Mouse (Mus musculus): ENCODE results near the gene St6galnac3. TPM values are rescaled to one million over a fixed set of nuclear protein-coding genes. Genes with fewer than 3 reads are reported as not detected.

Gene St6galnac3
- total RNA-seq, 1 experiment from 2014 or later: 6.8 TPM

DNA sequence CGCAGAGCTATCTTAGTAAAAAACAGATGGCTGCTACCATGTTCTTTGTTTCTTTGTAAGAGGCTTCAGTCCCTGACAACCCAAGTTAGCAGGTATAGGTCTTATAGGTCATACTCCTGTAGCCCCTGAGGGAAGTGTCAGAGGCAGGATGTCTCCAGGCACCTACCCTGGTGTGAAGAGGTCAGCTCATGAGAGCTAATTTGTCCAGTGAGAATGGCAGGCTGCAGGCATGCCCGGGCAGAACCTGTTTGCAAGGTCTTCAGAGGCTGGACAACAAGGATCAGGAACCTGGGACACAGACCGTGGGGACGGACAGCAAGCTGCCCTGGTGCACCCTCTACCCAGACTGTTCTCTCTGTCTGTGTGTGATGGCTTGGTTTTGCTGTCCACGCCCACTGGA is 482.4 kb downstream of the St6galnac3 start:
- no peak for ATAC-seq (ENCODE audit: extremely low read depth, insufficient number of reproducible peaks, low FRiP score, poor library complexity, severe bottlenecking)

DNA sequence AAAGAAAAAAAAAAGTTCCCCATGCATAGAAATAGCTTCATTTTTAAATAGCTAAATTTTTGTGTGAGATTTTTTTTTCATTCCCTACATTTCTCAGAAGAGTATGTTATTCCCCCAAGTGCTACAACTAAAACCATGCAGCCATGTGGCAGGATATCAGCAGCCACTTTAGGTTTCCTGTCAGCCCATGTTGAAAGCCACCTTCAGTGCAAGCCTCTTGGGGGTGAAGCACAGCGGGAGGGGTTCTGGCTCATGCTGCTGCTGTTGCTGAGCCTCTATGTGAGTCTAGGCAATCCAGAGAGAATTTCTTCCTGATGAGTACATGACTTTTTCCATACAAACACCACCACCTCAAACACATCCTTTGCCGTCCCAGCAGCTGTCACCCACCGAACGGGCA is 483.8 kb downstream of the St6galnac3 start:
- ATAC-seq (ENCODE audit: extremely low read depth, insufficient number of reproducible peaks, low FRiP score, poor library complexity, severe bottlenecking): no peak

DNA sequence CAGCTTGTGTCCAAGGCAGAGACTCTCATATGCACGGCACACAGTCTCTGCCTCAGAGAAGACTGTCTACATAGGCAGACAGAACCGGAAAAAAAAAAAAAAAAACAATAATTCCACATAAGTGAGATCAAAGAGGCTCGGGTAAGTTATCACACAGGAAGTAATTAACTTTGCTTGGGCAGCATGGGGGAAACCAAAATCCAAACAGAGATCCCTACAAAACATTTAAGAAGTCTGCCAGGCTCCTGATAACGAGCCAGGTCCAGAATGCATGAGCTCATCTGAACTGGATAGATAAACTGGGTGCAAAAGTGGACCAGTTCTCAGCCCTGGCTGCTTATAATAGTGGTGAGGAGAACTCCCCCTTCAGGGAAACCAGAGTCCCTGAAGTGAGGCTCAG is 484.6 kb downstream of the St6galnac3 start:
- ATAC-seq (ENCODE audit: extremely low read depth, insufficient number of reproducible peaks, low FRiP score, poor library complexity, severe bottlenecking): no peak

DNA sequence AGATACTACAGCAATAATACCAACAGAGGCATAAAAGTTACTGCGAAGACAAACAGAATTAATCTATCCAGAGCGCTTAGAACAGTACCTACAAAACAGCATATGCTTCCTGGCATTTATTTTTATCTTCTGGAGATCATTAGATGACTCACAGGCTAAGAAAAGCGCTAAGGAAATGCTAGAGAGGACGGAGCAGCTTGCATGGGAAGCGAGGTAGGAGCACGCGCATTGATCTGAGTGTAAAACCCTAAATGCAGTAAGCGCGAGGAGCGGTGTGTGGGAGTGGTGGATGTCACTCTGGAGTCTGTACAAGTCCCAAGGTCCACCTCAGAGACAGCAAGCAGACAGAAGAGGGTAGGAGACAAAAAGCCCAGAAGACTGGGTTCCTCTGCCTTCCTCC is 486.6 kb downstream of the St6galnac3 start:
- ATAC-seq (ENCODE audit: extremely low read depth, insufficient number of reproducible peaks, low FRiP score, poor library complexity, severe bottlenecking): no peak

DNA sequence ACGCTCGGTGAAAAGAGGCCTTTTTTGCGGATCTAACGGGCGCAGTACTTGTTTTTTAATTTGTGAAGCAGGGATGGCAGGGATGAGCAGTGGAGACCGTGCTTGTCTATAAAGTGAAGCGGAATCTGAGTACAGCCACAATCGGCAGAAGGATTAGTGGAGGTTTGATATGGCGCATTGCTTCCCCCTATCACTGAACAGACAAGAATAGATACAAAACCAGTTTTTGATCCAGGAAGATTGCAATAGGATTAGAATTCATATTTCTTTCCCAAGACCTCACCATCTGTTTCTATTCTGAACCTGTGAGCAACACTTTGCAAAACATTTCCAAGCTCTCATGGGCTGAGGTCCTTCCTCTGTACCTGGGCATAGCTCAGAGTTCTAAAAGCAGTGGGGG is 488.7 kb downstream of the St6galnac3 start:
- no peak for ATAC-seq (ENCODE audit: extremely low read depth, insufficient number of reproducible peaks, low FRiP score, poor library complexity, severe bottlenecking)

DNA sequence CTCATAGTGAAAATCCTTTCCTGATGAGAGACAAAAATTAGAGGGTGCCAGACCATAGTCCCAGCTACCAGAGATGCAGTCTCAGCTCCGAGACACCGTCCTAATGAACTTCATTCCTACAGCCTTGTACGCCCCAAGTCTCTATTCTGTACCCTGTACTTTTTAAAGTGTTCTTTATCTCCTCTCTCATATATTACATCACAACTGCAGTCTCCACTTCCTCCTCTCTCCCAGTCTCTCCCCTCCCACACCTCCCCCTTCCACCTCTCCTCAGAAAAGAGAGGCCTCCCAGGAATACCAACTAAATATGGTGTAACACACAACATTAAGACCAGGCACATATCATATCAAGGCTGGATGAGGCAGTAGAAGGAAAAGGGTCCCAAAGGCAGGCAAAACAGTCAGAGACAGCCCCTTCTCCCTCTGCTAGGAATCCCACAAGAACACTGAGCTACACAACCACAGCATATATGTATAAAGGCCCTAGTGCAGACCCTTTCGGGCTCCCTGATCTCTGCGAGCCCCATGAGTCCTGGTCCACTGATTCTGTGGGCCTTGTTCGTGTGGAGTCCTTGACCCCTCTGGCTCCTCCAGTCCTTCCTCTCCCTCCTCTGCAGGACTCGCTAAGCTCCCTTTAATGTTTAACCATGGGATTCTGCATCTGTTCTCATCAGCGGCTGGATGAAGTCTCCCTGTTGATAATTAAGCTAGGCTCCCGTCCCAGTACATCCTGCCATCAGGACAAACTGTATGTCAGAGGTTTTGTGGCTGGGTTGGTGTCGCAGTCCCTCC is 502.2 kb downstream of the St6galnac3 start:
- no peak for ATAC-seq (ENCODE audit: extremely low read depth, insufficient number of reproducible peaks, low FRiP score, poor library complexity, severe bottlenecking)

DNA sequence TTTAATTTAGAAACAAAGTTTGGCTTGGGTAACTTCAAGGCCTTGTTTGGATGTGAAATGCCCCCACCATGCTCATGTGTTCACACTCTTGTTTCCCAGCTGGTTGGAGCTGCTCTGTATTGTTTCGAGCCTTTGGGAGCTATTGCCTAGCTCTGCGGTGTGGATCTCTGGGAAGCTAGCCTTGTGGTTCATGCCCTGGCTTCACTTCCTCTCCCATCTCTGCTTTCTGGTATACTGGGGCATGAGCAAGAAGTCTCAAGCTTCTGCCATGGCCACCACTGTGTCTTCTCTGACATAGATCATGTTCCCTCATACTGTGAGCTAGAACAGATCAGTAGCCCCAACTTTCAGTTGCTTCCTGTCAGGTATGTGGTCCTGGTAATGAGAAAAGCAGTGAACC is 505.6 kb downstream of the St6galnac3 start:
- ATAC-seq (ENCODE audit: extremely low read depth, insufficient number of reproducible peaks, low FRiP score, poor library complexity, severe bottlenecking): no peak

DNA sequence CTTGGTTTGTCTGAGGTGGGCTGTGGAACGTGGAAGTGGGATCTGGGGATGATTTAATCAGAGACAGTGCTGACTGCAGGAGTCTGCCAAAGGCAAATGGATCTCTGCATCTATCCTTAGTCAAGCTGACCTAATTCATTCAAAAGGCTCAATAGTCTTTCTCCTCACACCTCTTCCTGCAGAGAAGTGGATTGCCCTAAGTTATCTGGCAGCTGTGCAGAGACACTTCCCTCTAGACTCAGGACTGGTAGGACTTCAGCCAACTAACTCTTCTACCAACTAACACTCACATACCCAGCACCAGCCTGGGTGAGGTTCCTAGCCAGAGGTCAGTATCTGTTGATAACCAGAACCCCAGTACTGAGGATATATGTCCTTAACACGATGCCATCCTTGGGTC is 516.8 kb downstream of the St6galnac3 start:
- no peak for ATAC-seq (ENCODE audit: extremely low read depth, insufficient number of reproducible peaks, low FRiP score, poor library complexity, severe bottlenecking)

DNA sequence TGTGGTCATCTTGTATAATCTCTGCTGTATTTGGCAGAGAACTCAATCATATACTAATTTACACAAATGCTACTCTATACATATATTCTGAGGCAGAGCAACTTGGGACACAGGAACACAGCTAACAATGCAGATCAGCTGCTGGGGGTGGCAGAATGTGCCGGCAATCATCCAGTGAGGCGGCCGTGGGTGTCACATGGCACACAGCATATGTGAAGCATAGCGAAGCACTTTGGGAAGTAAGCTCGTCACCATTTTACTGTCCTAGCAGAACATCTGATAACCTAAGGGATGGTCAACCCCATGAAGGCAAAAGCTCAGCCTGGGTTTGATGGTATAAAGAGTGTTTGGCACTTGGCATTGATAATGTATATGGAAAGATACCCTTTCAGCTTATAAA is 520.9 kb downstream of the St6galnac3 start:
- no peak for ATAC-seq (ENCODE audit: extremely low read depth, insufficient number of reproducible peaks, low FRiP score, poor library complexity, severe bottlenecking)

DNA sequence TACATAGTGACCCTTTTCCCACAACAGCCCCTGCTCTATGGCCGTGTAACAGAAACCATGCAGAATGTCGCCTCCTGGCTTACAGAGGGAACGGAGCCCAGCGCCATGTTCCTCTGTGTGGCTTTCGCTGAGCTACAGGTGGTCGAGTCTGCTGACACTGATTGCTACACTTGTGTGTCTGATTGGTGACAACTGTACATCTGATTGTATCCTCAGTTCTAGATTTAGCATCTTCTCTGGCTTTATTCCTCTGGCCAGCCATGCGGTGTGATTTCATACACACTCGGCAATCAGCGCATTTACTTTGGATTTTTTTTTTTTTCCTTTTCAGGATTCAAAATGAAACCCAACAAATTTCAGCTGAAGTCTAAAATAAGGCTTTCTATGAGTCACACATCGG is 523.1 kb downstream of the St6galnac3 start:
- no peak for ATAC-seq (ENCODE audit: extremely low read depth, insufficient number of reproducible peaks, low FRiP score, poor library complexity, severe bottlenecking)

DNA sequence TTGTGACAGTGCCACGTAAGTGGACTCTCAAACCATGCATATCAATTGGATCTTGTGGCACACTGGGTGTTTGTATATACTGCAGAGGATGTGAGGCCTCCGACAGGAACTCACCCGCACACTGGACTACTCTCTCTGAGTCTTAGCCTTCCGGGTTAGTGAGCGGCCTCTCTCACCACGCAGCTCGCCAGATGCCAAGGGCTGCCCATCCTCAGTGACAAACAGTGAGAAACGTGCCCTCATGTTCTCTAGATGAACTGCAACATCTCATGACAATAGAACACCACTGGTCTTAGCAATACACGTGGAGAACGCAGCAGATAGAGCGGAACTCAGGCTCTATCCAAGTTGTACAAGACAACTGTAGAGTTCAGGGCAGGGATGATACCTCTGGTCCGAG is 524.2 kb downstream of the St6galnac3 start:
- no peak for ATAC-seq (ENCODE audit: extremely low read depth, insufficient number of reproducible peaks, low FRiP score, poor library complexity, severe bottlenecking)

DNA sequence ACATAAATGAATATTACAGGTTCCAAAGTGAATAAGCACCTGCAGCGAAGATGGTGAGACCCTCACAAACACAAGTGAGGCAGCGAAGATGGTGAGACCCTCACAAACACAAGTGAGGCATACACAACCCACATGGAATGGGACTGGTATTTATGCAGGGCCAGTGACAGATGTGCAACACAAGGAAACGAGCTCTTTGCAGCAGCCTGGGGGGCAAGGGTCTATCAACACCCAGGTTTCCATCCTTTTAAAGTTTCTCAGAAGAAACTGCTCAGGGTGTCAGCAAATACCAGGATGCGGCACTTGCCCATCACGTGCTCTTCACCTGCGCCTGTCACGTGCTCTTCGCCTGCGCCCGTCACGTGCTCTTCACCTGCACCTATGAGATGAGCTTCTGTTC is 524.9 kb downstream of the St6galnac3 start:
- ATAC-seq (ENCODE audit: extremely low read depth, insufficient number of reproducible peaks, low FRiP score, poor library complexity, severe bottlenecking): no peak

DNA sequence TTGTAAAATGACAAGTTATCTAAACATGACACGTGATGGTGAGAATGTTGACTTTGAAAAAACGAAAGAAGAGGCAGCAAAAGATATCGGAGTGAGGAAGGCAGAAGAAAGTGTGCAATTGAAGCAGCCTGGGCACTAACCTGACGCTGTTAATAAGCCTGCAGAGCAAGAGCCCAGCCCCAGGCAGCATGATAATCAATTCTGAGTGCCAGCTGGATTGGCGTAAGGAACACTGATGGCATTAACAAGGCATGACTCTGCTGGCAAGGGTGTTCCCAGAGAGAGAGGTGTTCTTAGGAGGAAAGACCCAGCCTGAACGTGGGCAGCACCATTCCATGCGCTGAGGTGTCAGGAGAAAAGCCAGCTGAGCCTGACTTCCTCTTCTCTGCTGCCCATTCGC is 525.7 kb downstream of the St6galnac3 start:
- ATAC-seq (ENCODE audit: extremely low read depth, insufficient number of reproducible peaks, low FRiP score, poor library complexity, severe bottlenecking): no peak

DNA sequence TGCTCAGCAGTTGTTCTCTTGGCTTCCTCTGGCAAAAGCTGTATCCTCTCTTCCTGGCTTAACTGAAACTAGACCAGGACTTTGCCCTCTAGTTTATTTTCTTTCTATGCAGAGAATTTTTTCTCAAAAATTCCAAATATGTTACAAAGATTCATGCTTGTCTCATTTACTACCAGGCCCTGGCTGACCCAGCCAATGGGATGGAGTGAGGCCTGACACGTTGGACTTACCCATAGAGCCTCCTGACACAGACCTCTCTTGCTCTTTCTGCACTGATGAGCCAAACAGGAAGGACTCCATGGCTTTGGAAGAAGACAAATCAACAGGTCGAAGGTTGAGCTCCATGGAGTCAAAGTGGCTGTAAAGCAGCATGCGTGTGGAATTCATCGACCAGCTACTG is 526.5 kb downstream of the St6galnac3 start:
- no peak for ATAC-seq (ENCODE audit: extremely low read depth, insufficient number of reproducible peaks, low FRiP score, poor library complexity, severe bottlenecking)

DNA sequence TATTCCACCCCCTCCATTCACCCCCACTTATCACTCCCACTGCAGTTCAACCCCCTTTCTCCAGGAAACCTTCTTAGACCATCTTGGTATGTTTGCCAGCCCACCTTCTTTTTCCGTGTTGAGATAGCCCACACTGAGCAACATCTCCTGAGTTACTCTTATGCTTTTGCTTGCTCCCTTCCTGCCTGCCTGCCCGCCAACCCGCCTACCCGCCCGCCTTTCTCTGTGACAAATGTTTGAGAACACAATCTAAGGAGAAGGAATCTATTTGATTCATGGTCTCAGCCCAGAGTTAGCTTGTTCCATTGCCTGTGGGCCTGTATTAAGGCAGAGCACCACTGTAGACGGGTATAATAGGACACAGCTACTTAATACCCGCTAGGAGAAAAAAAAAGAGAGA is 531.9 kb downstream of the St6galnac3 start:
- no peak for ATAC-seq (ENCODE audit: extremely low read depth, insufficient number of reproducible peaks, low FRiP score, poor library complexity, severe bottlenecking)

DNA sequence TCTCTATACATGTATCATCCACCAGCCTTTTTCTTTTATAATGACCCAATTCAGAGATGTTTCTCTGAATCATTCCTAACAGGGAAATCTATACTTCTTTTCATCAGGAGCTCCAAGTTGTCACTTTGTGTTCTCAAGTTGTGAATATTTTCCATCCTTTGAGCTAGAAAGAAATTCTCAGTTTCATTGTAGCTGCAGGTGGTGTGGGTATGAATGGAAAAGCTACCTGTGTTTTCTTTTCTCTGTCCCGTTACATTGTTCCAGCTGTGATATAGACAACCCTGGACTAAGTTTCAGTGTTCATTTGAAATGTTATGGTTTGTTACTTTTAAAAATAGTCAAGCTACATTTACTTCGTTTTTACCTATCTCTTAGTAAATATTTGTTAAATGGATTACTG is 534.2 kb downstream of the St6galnac3 start:
- no peak for ATAC-seq (ENCODE audit: extremely low read depth, insufficient number of reproducible peaks, low FRiP score, poor library complexity, severe bottlenecking)

DNA sequence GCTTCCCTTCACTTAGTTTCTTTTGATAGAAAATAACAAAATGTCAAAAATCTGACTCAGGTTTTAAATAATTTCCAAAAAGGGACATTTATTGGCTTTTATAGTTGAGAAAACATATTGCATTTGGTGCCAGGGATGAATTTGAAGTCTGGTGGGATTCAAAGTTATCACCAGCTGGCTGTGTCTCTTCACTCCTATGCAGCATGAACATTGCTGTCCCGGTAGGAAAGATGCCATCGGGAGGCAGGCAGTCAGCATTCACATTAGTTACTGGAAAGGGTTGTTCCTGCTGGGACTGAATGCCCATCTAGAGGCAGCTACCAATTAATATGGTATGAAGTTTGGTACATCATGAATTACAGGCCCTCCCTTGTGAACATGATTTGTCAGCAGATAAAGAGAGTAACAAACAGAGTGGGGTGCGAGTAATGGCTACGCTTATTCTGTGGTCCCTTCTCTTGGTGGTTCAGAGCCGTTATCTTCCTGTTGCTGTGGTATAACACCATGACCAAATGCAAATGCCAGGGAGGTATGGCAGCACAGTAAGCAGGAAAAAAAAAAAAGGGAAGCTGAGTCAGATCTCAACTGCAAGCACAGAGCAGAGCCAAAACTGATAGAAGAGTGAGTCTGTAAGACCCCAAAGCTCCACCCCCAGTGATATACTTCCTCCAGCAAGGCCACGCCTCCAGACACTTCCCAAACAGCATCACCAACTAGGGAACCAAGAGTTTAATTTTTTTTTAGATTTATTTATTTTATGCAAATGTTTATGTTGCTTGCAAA is 535.1 kb downstream of the St6galnac3 start:
- ATAC-seq (ENCODE audit: extremely low read depth, insufficient number of reproducible peaks, low FRiP score, poor library complexity, severe bottlenecking): no peak

DNA sequence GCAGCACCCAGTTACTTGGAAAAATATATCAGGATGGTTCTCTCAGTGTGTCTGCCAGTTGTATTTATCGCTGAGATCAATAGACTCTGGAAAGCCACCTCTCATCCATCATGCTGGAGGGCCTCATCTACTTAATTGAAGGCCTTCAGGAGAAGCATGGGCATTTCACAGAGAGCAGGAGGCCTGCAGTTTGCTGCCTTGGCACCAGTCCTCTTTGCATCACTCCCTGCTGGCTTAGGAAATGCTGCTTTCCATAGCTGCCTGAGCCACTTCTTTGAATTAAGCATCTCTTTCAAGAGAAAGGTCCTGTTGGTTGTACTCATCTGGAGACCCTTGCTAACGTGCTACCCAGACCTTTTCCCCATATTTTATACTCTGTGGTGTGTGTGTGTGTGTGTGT is 536.8 kb downstream of the St6galnac3 start:
- no peak for ATAC-seq (ENCODE audit: extremely low read depth, insufficient number of reproducible peaks, low FRiP score, poor library complexity, severe bottlenecking)

DNA sequence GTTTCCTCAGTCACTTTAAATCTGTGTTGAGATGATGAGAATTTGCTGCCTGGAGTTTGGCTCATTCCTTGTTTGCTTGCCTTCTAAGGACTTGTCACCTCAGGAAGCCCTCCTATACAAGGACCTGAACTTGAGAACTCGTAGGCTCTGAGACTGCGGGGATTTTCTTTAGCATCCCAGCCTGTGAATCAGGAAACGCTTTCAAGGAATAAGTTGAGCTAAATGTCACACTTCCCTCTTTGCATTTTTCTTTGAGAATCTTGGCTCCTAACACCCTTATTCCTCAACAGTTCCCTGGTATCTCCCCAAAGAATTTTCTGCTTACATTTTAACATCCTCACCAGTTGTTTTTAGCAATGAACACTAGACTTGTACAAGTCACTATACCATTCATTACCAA is 539.9 kb downstream of the St6galnac3 start:
- no peak for ATAC-seq (ENCODE audit: extremely low read depth, insufficient number of reproducible peaks, low FRiP score, poor library complexity, severe bottlenecking)

DNA sequence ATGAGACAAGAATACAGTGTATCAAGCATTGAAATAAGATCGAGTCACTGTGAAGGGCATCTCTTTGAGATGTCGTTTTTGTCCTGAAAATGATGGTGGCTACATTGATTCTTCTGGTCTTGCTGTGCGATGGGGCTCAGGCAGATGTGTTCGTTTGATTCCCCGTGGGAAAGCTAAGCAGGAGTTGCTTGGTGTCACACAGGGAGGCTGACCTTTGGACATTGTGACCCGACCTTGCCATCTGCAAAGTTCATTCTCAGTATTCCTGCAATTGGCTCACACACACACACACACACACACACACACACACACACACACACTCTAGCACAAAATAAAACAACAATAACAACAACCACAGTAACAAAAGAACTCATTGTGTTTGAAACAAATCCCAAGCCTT is 543.7 kb downstream of the St6galnac3 start:
- no peak for ATAC-seq (ENCODE audit: extremely low read depth, insufficient number of reproducible peaks, low FRiP score, poor library complexity, severe bottlenecking)
